Mouse (Mus musculus) embryo, embryonic 10.5 days (tissue): ENCODE measurements at regions not wholly inside any gene's neighbourhood (a gene's known extent, or its start where the extent isn't known, plus 50 kb on each side); places are given as distances from the start of the nearest gene placed in this dataset.
A peak's percentile ranks its signal among the peaks of the same experiment; 100 is the strongest.

Source experiments
- DNase-seq: peaks from one replicate; pipeline ENCODE4 v3.0.0-alpha.2; 2015; ENCODE audit warnings: low spot score

GRCm38 (mm10) chr3:45198994-45199589, 179.1 kb upstream of the Pcdh10 start:
- DNase-seq, result no peak

- no peak for DNase-seq
These were observed 173.7 kb upstream of the Pcdh10 start for GRCm38 (mm10) chr3:45204392-45205043.

- no peak for DNase-seq
These were observed 146.4 kb upstream of the Pcdh10 start for GRCm38 (mm10) chr3:45231641-45232433.

- DNase-seq, result peak; percentile 38
These were observed 139.7 kb upstream of the Pcdh10 start for GRCm38 (mm10) chr3:45238457-45238856.

GRCm38 (mm10) chr3:45245456-45245855, 132.7 kb upstream of the Pcdh10 start:
- no peak for DNase-seq

GRCm38 (mm10) chr3:45246601-45247000, 131.6 kb upstream of the Pcdh10 start:
- no peak for DNase-seq

GRCm38 (mm10) chr3:45276783-45277182, 101.4 kb upstream of the Pcdh10 start:
- DNase-seq, result no peak

GRCm38 (mm10) chr3:45297242-45297853, 80.8 kb upstream of the Pcdh10 start:
- DNase-seq, result peak; percentile 4

- peak; percentile 32 for DNase-seq
These were observed 58.9 kb upstream of the Pcdh10 start for GRCm38 (mm10) chr3:45319257-45319656.
